Mouse (Mus musculus) liver, embryonic 11.5 days (tissue): ENCODE data around the gene Lrrc40. TPM values are rescaled to one million over a fixed set of nuclear protein-coding genes. Genes with fewer than 3 reads are reported as not detected.
A peak's percentile ranks its signal among the peaks of the same experiment; 100 is the strongest.

Experiments
- ATAC-seq: fragments of 200-750 bp; cut with Nextera tagmentation; replicated peaks from 2 replicates; pipeline ENCODE4 v1.8.0; 2017; ENCODE audit warnings: moderate number of reproducible peaks, mild to moderate bottlenecking, moderate TSS enrichment, moderate library complexity; ENCODE audit not compliant: low FRiP score
- DNase-seq: peaks from one replicate; pipeline ENCODE4 v3.0.0-alpha.2; 2017; ENCODE audit warnings: low spot score
- H3K27ac ChIP-seq: fragments of 300-500 bp; sonication (generic); 2 replicates; pipeline ENCODE4 v1.5.1; 2014; ENCODE audit warnings: mild to moderate bottlenecking, low read depth, low read length, control low read depth
- H3K27me3 ChIP-seq: fragments of 300-500 bp; sonication (generic); replicated peaks from 2 replicates; pipeline ENCODE4 v1.6.1; 2014; ENCODE audit warnings: low read length, mixed read lengths; ENCODE audit not compliant: control insufficient read depth, insufficient read depth
- H3K36me3 ChIP-seq: fragments of 300-500 bp; sonication (generic); 2 replicates; pipeline ENCODE4 v1.6.1; 2014; ENCODE audit warnings: mild to moderate bottlenecking, low read length, moderate library complexity, mixed read lengths; ENCODE audit not compliant: control insufficient read depth, insufficient read depth
- H3K4me1 ChIP-seq: fragments of 300-500 bp; sonication (generic); replicated peaks from 2 replicates; pipeline ENCODE4 v1.6.1; 2014; ENCODE audit warnings: low read length, mixed read lengths; ENCODE audit not compliant: control insufficient read depth, insufficient read depth
- H3K4me2 ChIP-seq: fragments of 300-500 bp; sonication (generic); 2 replicates; pipeline ENCODE4 v1.6.1; 2014; ENCODE audit warnings: mild to moderate bottlenecking, control low read depth, moderate library complexity
- H3K4me3 ChIP-seq: fragments of 300-500 bp; sonication (generic); 2 replicates; pipeline ENCODE4 v1.5.1; 2014; ENCODE audit warnings: low read depth, low read length, control low read depth
- H3K9ac ChIP-seq: fragments of 300-500 bp; sonication (generic); 2 replicates; pipeline ENCODE4 v1.6.1; 2014; ENCODE audit warnings: low read depth, low read length, control low read depth
- H3K9me3 ChIP-seq: fragments of 300-500 bp; sonication (generic); 2 replicates; pipeline ENCODE4 v1.6.1; 2016; ENCODE audit warnings: low read length, inconsistent platforms, mixed read lengths; ENCODE audit not compliant: control insufficient read depth
- WGBS: fragments of 180-500 bp; shearing (Covaris S2); extraction: QIAGEN DNeasy Blood & Tissue Kit; methylation state at CpG from one replicate; pipeline ENCODE4 v1.1.7; 2014; 5-methylcytosine and 5-hydroxymethylcytosine counted together
- polyA plus RNA-seq: library from polyadenylated mRNA; unstranded; fragments of >200 nt; fragmentation: Nextera tagmentation; extraction: Ambion mirVana; gene quantifications from 2 replicates; pipeline ENCODE4 v1.2.1, GENCODE M21; 2014

Gene Lrrc40
- polyA plus RNA-seq, 1 experiment from 2014 or later = 64.7 TPM

DNA sequence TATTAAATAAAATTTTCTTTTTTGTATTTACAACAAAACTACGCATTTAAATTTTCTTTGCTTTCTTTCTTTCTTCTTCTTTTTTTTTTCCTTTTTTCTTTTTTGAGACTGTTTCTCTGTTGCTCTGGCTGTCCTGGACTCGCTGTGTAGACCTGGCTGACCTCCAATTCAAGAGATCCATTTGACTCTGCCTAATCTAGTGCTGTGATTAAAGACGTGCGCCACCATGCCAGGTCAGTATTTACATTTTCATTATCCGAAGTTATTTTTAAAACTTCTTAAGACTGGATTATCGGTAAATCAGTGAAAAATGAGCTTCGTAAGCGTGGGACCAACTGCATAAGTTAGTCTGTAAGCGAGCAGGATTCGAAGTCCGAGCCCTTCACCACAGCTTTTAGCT, 596 bp upstream of the Lrrc40 start:
- under 1% methylated on average over 11 of the region's 11 CpGs for WGBS
- H3K27ac ChIP-seq = peak overlapping the region; percentile 91
- H3K9ac ChIP-seq = peak overlapping the region; percentile 95
- no peaks in the 10 kb centered on the region for H3K36me3 ChIP-seq
- H3K4me1 ChIP-seq = peaks cover 16% of the 10 kb centered on the region; the same call in 1 of the 2 replicates
- no peaks in the 10 kb centered on the region for H3K27me3 ChIP-seq
- H3K9me3 ChIP-seq = no peaks in the 10 kb centered on the region
- ATAC-seq (no peak), DNase-seq (no peak)
- peak overlapping the region; percentile 85 for H3K4me2 ChIP-seq
- H3K4me3 ChIP-seq = peak overlapping the region; percentile 90

DNA sequence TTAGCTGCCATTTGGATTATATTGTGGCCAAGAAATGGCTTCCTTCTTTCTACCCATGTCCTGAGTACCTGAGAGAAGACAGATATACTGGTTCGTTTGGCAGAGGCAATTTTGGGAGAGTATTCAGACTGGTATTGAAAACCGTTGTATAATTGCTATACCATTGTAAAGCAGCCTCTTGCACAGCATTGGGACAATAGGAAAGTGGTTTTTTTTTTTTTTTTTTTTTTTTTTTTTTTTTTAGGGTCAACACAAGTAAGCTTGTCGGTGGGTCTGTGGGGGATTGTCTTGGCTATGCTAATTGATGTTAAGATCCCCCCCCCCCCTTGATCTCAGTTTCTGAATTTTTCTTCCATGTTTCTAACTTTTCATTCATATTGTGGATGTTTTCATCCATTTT, 1.6 kb downstream of the Lrrc40 start:
- peaks cover 14% of the 10 kb centered on the region; the same call in 1 of the 2 replicates for H3K4me1 ChIP-seq
- H3K4me2 ChIP-seq = peak overlapping the region; percentile 74
- H3K36me3 ChIP-seq = no peaks in the 10 kb centered on the region
- no peak overlapping the region for H3K4me3 ChIP-seq
- ATAC-seq (no peak), DNase-seq (no peak)
- H3K9me3 ChIP-seq = no peaks in the 10 kb centered on the region
- WGBS = 80% methylated on average over 3 of the region's 3 CpGs
- H3K27ac ChIP-seq = no peak overlapping the region
- H3K27me3 ChIP-seq = no peaks in the 10 kb centered on the region
- no peak overlapping the region for H3K9ac ChIP-seq

DNA sequence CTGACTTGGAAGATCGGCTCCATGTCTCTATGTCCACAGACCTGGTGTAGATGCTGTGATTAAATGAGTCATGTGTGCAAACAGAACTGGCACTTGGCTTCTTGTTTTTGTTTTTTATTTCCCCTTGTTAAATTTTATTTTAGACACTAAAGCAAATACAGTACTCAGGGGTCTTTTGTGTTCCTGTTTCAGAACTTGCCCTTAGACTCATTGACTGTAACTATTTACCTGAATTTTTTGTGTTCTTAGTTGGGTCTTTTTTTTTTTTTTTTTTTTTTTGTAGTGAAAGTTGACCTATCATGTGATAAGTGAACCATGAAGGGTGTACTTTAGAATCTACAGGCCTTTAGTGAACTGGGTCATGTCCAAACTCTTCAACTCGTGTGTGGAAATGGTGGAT, 4.3 kb downstream of the Lrrc40 start:
- Histone ChIP-seq H3K9me3 (no peaks in the 10 kb centered on the region), H3K27ac (no peak overlapping the region), H3K4me1 (peaks cover 8% of the 10 kb centered on the region; the same call in 1 of the 2 replicates), H3K4me2 (no peak overlapping the region), H3K9ac (no peak overlapping the region), H3K4me3 (no peak overlapping the region), H3K36me3 (no peaks in the 10 kb centered on the region; the same call in 1 of the 2 replicates), H3K27me3 (no peaks in the 10 kb centered on the region)
- WGBS = 89% methylated on average over 2 of the region's 2 CpGs
- ATAC-seq (no peak), DNase-seq (no peak)

DNA sequence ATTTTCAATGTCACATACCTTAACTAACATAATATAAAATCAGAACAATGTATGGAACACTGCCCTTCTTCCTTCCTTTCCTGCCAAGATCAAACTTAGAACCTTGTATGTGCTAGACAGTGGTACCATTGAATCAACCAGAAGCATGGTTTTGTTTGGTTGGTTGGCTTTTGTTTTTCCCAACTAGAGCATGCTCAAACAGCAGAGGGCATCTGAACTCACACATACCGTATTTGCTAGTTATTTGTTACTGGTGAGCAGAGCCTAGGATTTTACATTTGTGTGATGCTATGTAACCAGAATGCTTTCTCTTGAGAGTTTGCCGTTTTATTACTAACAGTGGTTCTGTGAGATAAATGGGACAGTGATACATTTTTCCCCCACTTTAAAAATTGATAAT, 13.0 kb downstream of the Lrrc40 start:
- Histone ChIP-seq H3K27me3 (no peaks in the 10 kb centered on the region), H3K9ac (no peak overlapping the region), H3K4me3 (no peak overlapping the region), H3K27ac (no peak overlapping the region), H3K4me1 (no peaks in the 10 kb centered on the region), H3K36me3 (peaks cover 2% of the 10 kb centered on the region; the same call in 1 of the 2 replicates), H3K4me2 (no peak overlapping the region), H3K9me3 (no peaks in the 10 kb centered on the region)
- 85% methylated on average over 2 of the region's 2 CpGs for WGBS
- ATAC-seq = no peak
- DNase-seq = no peak

DNA sequence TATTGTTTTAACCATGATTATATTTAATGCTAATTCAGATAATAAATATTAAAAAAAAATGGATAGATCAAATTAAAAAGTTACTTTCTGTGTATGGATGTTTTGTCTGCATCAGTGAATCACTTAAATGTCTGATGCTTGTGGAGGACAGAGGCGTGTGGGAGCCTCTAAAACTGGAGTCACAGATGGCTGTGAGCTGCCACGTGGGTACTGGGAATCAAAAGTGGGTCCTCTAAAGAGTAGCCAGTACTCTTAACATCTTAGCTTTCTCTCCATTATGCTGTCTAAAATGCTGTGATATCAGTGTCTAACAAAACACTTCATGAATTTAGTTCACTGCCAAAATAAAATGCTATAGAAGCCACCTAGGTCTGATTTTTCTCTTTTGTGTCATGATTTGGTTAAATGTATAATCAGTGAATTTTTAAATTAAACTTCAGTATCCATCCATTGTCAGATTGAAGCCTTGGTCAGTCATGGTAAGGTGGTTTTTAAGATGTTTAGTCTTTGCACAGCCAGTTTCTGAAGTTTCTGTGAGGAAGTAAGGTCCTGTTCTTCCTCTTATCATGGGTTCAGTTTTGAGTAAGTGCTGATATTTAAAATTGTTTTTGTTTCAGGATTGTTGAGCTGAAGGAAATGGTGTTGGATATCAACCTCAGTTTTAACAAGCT, 24.3 kb downstream of the Lrrc40 start:
- no peak for DNase-seq
- no peak overlapping the region for H3K4me3 ChIP-seq
- no peak for ATAC-seq
- no peaks in the 10 kb centered on the region for H3K4me1 ChIP-seq
- H3K27ac ChIP-seq = no peak overlapping the region
- no peaks in the 10 kb centered on the region for H3K9me3 ChIP-seq
- H3K9ac ChIP-seq = no peak overlapping the region
- peaks cover 27% of the 10 kb centered on the region for H3K36me3 ChIP-seq
- 80% methylated on average over 2 of the region's 2 CpGs for WGBS
- H3K27me3 ChIP-seq = no peaks in the 10 kb centered on the region
- H3K4me2 ChIP-seq = no peak overlapping the region

DNA sequence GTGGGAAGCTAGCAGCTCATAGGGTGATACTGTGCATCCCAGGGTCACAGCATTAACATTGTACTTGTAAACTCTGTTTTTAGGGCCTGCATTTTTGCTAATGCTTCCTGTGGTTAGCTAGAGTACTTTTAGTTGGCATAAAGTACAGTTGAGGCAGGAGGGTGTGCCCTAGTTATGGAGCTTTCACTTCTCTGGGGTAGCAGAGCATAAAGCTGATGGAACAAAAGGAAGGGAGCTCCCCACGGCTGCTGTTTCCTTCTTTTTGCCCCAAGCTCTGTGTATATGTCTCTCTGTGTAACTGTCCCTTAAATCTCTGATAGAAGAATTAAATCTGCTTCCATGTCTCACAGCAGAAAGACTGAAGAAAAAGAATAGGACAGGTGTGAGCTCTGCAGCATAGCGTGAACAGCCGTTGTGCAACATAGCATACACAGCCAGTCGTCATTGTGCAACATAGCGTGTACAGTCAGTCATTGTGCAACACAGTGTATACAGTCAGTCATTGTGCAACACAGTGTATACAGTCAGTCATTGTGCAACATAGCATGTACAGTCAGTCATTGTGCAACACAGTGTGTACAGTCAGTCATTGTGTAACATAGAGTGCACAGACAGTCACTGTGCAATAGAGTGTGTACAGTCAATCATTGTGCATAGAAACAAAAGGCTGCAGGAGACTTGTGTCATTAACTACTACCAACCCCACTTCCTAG, 25.5 kb downstream of the Lrrc40 start:
- Histone ChIP-seq H3K4me1 (no peaks in the 10 kb centered on the region), H3K4me3 (no peak overlapping the region), H3K9me3 (no peaks in the 10 kb centered on the region), H3K9ac (no peak overlapping the region), H3K4me2 (no peak overlapping the region), H3K27me3 (no peaks in the 10 kb centered on the region), H3K27ac (no peak overlapping the region), H3K36me3 (peaks cover 20% of the 10 kb centered on the region; the same call in 1 of the 2 replicates)
- DNase-seq (no peak), ATAC-seq (peak; percentile 85)
- WGBS = 81% methylated on average over 5 of the region's 5 CpGs

DNA sequence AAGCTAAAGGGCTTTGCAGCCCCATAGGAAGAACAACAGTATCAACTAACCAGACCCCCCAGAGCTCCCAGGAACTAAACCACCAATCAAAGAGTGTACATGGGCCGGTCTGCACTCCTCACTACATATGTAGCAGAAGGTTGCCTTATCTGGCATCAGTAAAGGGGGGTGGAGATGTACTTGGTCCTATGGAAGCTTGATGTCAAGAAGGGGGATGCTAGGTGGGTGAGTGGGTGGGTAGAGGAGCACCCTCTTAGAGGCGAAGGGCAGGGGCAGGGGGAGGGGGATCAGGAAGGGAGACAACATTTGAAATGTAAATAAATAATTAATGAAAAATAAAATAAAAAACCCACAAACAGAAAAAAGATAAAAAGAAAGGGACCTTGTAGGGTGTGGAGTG, 28.8 kb downstream of the Lrrc40 start:
- WGBS = 87% methylated on average over 2 of the region's 2 CpGs
- Histone ChIP-seq H3K36me3 (peaks cover 9% of the 10 kb centered on the region; the same call in 1 of the 2 replicates), H3K9ac (no peak overlapping the region), H3K4me3 (no peak overlapping the region), H3K4me1 (no peaks in the 10 kb centered on the region), H3K27me3 (no peaks in the 10 kb centered on the region), H3K27ac (no peak overlapping the region), H3K4me2 (no peak overlapping the region), H3K9me3 (no peaks in the 10 kb centered on the region)
- DNase-seq (no peak), ATAC-seq (no peak)

DNA sequence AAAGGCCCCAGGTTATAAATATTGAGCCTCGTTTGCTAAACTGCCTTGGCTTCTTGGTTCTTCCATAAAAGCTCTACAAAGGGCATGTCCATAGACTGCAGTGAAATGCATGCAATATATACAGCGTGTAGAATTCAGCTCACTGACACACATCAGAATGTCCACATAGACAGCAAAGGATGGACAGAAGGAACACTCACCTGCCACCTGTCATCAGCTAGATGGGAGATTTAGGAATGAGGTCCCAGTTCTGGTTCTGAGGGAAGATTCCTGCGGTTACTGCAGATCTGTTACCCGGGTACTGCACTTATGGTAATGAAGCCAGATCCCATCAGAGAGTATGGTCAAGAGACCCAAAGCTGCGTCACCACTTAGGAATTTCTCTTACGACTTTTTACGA, 31.5 kb downstream of the Lrrc40 start:
- DNase-seq (no peak), ATAC-seq (no peak)
- no peak overlapping the region for H3K4me3 ChIP-seq
- 87% methylated on average over 7 of the region's 7 CpGs for WGBS
- H3K9ac ChIP-seq = no peak overlapping the region
- H3K4me1 ChIP-seq = no peaks in the 10 kb centered on the region
- no peak overlapping the region for H3K27ac ChIP-seq
- H3K27me3 ChIP-seq = no peaks in the 10 kb centered on the region
- peaks cover 7% of the 10 kb centered on the region; the same call in 1 of the 2 replicates for H3K36me3 ChIP-seq
- H3K9me3 ChIP-seq = no peaks in the 10 kb centered on the region
- H3K4me2 ChIP-seq = no peak overlapping the region
